Mouse (Mus musculus): ENCODE data around the gene Neurog3. TPM values are rescaled to one million over a fixed set of nuclear protein-coding genes. Genes with fewer than 3 reads are reported as not detected.

Neurog3 gene
- not detected for total RNA-seq (2023)

DNA sequence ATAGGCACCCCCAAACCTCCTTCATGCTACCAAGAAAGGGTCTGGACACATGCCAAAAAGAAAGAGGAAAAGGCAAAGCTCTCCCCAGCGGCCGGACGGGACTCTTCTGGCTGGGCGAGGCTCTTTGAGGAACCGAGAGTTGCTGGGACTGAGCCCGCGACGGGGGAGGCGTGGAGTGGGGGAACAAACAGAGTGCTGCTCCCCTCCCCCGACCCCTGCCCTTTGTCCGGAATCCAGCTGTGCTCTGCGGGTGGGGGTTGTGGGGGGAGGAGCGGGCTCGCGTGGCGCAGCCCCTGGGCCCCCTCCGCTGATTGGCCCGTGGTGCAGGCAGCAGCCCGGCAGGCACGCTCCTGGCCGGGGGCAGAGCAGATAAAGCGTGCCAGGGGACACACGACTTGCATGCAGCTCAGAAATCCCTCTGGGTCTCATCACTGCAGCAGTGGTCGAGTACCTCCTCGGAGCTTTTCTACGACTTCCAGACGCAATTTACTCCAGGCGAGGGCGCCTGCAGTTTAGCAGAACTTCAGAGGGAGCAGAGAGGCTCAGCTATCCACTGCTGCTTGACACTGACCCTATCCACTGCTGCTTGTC is at the start of gene Neurog3:
Gene Neurog3 (plus strand): TSS at position 400 of the 591 bp plus-strand sequence.

GRCm38 (mm10) chr10:62143820-62144219 is 10.9 kb downstream of the Neurog3 start, which contains the start of gene Fam241b:
TSS of gene Fam241b (minus strand) at chr10:62143920.

Other genes with a start within 250 kb of the Neurog3 start
- not detected for gene Col13a1, start 154.0 kb upstream of the Neurog3 start, total RNA-seq (2023)
- gene Fam241b, start 10.8 kb downstream of the Neurog3 start, total RNA-seq (2023) = 2.9 TPM
- 4.7 TPM for gene Tspan15, start 98.2 kb downstream of the Neurog3 start, total RNA-seq (2023)
- gene Tacr2, start 119.3 kb downstream of the Neurog3 start, total RNA-seq (2023) = not detected
- 63.6 TPM for gene Hk1, start 246.8 kb downstream of the Neurog3 start, total RNA-seq (2023)

All from CD8-positive naive resting alpha-beta T cell, adult 57 days (primary cell).